Mouse (Mus musculus) spleen, adult 2 months (tissue): ENCODE results near the gene 1700013G24Rik. TPM values are rescaled to one million over a fixed set of nuclear protein-coding genes. Genes with fewer than 3 reads are reported as not detected.

Source experiments
- DNase-seq, 2 experiments: peaks; one replicate each; pipeline versions ENCODE4 v3.0.0 to v3.0.0-alpha.2; 2012 to 2021; ENCODE audit warnings: low spot score in 2 of 2, low read depth in 1 of 2
- H3K27ac ChIP-seq: fragments of 200-500 bp; 2 replicates; pipeline ENCODE4 v1.5.1; 2012; ENCODE audit warnings: low read length, inconsistent platforms; ENCODE audit not compliant: insufficient read depth
- H3K27me3 ChIP-seq: fragments of 200-500 bp; 2 replicates; pipeline ENCODE4 v1.6.1; 2012; ENCODE audit warnings: mild to moderate bottlenecking, moderate library complexity, low read length, inconsistent platforms; ENCODE audit not compliant: control insufficient read depth, insufficient read depth
- H3K36me3 ChIP-seq: fragments of 200-500 bp; 2 replicates; pipeline ENCODE4 v1.6.1; 2012; ENCODE audit warnings: mild to moderate bottlenecking, low read length, inconsistent platforms; ENCODE audit not compliant: control insufficient read depth, insufficient read depth
- H3K4me1 ChIP-seq: fragments of 200-500 bp; 2 replicates; pipeline ENCODE4 v1.6.1; 2011; ENCODE audit warnings: inconsistent platforms; ENCODE audit not compliant: control insufficient read depth, insufficient read depth, insufficient read length
- H3K4me3 ChIP-seq: fragments of 200-500 bp; 2 replicates; pipeline ENCODE4 v1.5.1; 2011; ENCODE audit warnings: mild to moderate bottlenecking, inconsistent platforms; ENCODE audit not compliant: insufficient read depth, insufficient read length; ENCODE audit errors: extremely low read depth
- CTCF ChIP-seq: fragments of 200-500 bp; IDR thresholded peaks from 2 replicates; pipeline ENCODE4 v1.5.1; 2011; ENCODE audit warnings: mild to moderate bottlenecking, inconsistent platforms; ENCODE audit not compliant: insufficient read depth, insufficient read length, insufficient replicate concordance; ENCODE audit errors: extremely low read depth
- POLR2A ChIP-seq: fragments of 200-500 bp; IDR thresholded peaks from 2 replicates; pipeline ENCODE4 v1.6.1; 2011; ENCODE audit warnings: low read depth, low read length, inconsistent platforms
- WGBS: fragments of 180-500 bp; shearing (Covaris S2); methylation state at CpG from one replicate; pipeline ENCODE4 v1.1.7; 2018; 5-methylcytosine and 5-hydroxymethylcytosine counted together
- polyA plus RNA-seq: library from polyadenylated mRNA; depleted of rRNA; stranded (reverse); fragments of >200 nt; gene quantifications from 2 replicates; pipeline ENCODE4 v1.2.3, GENCODE M21; 2012

Gene 1700013G24Rik
- polyA plus RNA-seq, 1 experiment = not detected

DNA sequence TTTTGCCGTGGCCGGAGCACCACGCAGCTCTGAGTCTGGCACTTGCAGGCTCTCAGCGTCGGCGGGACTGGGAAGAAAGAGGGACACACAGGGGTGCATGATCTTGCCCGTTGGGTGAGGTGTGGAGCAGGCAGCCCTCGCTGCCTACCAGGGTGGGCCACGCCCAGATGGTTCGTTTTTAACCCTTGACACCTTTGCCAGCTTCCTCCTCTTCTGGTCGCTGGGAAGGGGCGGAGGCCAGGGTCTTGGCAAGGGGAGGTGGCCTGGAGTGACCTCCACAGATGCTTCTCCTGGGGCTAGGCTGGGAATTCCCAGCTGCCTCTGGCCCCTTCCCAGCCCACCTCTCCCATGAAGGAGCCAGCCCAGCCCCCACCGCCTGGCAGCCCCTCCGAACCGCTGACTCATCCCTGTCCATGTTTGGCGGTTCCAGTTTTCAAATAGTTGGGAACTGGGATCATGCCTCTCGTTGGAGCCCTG is 23.7 kb downstream of the 1700013G24Rik start:
- DNase-seq = no peak
- TF ChIP-seq POLR2A (no peak), CTCF (no peak)
- H3K4me3 ChIP-seq = no peak overlapping the region
- WGBS = 48% methylated on average over 17 of the region's 17 CpGs
- no peaks in the 10 kb centered on the region for H3K36me3 ChIP-seq
- H3K27me3 ChIP-seq = no peaks in the 10 kb centered on the region
- 0 out of 2 replicates have a peak overlapping the region, but pooled peaks have one; percentile 21 for H3K27ac ChIP-seq
- no peaks in the 10 kb centered on the region for H3K4me1 ChIP-seq

DNA sequence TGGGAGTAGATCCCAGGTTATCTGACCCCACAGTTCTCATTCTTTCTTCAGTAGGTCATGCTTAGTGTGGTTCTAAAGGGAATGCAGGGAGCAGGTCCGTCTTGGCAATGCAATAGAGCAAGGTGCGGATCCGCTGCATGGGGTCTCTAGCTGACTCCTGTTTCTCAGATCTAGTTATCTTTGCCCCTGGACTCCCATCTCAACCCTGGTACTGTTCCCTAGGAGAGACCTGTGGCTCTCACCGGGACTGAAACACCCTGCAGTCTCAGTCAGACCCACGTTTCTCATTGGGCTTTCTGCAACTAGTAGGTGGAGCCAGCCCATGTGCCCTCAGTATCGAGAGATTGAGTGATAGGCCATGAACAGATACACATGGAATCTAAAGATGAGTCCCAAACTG is 24.5 kb downstream of the 1700013G24Rik start:
- Histone ChIP-seq H3K4me1 (no peaks in the 10 kb centered on the region), H3K27ac (no peak overlapping the region), H3K4me3 (no peak overlapping the region), H3K27me3 (no peaks in the 10 kb centered on the region), H3K36me3 (no peaks in the 10 kb centered on the region)
- DNase-seq = no peak
- TF ChIP-seq CTCF = no peak
- no peak for TF ChIP-seq POLR2A
- 73% methylated on average over 6 of the region's 6 CpGs for WGBS

- Histone ChIP-seq H3K27me3 (no peaks in the 10 kb centered on the region), H3K4me3 (no peak overlapping the region), H3K4me1 (no peaks in the 10 kb centered on the region), H3K27ac (no peak overlapping the region), H3K36me3 (no peaks in the 10 kb centered on the region)
- 64% methylated on average over 5 of the region's 5 CpGs for WGBS
- TF ChIP-seq CTCF (no peak), POLR2A (no peak)
- DNase-seq = no peak
Measured at GRCm38 (mm10) chr4:137478306-137478705, 25.2 kb downstream of the 1700013G24Rik start.

DNA sequence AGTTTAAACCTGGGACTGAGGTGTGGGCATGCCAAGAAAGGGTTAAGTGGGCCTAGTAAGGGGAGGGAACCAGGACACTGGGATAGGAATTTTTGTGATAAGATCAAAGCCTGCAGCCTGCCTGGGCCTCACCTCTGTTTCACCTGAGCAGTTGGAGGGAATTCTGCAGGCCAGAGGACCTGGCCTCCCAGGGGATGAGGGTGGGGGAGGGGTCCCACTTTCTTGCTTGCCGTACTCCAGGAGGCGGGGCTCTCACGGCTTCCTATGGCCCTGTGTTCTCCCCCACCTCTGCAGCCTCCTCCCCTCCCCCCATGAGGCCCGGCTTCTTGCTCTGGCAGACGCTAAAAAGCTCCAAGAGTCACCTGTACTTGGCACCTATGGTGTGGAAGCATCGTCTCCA is 26.7 kb downstream of the 1700013G24Rik start:
- DNase-seq = no peak
- Histone ChIP-seq H3K36me3 (no peaks in the 10 kb centered on the region), H3K27ac (no peak overlapping the region), H3K27me3 (no peaks in the 10 kb centered on the region), H3K4me1 (no peaks in the 10 kb centered on the region), H3K4me3 (no peak overlapping the region)
- TF ChIP-seq POLR2A (no peak), CTCF (no peak)
- 82% methylated on average over 5 of the region's 6 CpGs for WGBS

GRCm38 (mm10) chr4:137480191-137480992 is 27.3 kb downstream of the 1700013G24Rik start:
- no peak overlapping the region for H3K4me3 ChIP-seq
- DNase-seq = no peak
- H3K27ac ChIP-seq = no peak overlapping the region
- no peaks in the 10 kb centered on the region for H3K27me3 ChIP-seq
- TF ChIP-seq POLR2A (no peak), CTCF (no peak)
- H3K36me3 ChIP-seq = no peaks in the 10 kb centered on the region
- 86% methylated on average over 19 of the region's 19 CpGs for WGBS
- no peaks in the 10 kb centered on the region for H3K4me1 ChIP-seq

DNA sequence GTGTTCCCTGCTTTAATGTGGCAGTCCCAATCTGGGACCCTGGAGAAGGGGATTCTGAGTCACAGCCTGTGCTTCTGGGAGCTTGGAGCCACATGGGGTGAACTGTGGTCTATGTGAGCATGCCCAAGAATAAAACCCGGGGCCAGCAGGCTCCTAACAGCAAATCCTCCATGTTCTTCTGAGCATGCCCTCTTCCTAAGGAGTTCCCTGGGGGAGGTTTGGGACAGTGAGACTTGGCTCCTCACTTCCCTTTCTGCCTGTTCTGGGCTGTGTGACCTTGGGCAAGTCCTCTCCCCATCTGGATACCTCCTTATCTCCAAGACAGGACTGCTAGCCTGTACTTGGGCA is 27.9 kb downstream of the 1700013G24Rik start:
- H3K27ac ChIP-seq = no peak overlapping the region
- no peak for DNase-seq
- H3K4me1 ChIP-seq = no peaks in the 10 kb centered on the region
- TF ChIP-seq CTCF = no peak
- TF ChIP-seq POLR2A = no peak
- H3K36me3 ChIP-seq = no peaks in the 10 kb centered on the region
- 79% methylated on average over 1 of the region's 1 CpGs for WGBS
- H3K4me3 ChIP-seq = no peak overlapping the region
- H3K27me3 ChIP-seq = no peaks in the 10 kb centered on the region

DNA sequence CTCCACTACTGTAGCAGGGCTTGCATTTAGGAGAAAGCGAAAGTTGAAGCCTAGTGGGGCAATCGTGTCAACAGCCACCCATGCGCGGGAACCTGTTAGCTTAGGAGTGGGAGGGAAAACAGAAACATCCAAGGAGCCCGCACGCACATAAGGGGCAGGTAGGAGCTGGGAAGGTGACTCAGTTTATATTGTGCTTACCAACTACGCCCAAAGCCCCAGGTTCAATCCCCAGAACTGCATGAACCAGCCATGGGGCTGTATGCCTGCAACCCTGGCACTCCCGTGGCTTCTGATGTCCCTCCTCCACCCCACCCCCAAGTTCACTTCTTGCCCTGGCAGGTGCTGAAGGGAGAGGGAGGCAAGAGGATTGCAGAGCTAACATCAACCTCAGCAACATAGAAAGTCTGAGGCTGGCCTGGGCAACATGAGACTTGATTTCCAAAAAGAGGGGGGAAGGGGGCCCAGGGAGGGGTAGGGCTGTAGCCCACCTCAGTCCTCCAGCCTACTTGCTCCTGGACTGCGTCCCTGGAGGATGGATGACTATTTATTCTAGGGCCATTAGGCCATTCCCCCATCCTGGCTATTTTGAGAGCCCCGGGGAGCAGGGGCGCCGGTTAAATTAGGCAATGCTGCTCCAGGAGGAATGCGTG is 28.4 kb downstream of the 1700013G24Rik start:
- H3K27ac ChIP-seq = no peak overlapping the region
- 87% methylated on average over 13 of the region's 13 CpGs for WGBS

More for the DNA sequence above, 28.4 kb downstream of the 1700013G24Rik start:
- DNase-seq = no peak
- Histone ChIP-seq H3K27me3 (no peaks in the 10 kb centered on the region), H3K36me3 (no peaks in the 10 kb centered on the region), H3K4me3 (no peak overlapping the region), H3K4me1 (no peaks in the 10 kb centered on the region)
- TF ChIP-seq POLR2A = no peak
- no peak for TF ChIP-seq CTCF
